In genomic region chr15:83495787-83496367, GRCm38 (mm10) we compare ENCODE assay signal across 16 mouse cellular contexts. TPM values are rescaled to one million over a fixed set of nuclear protein-coding genes. Genes with fewer than 3 reads are reported as not detected.
DNase-seq lines count a peak whose midpoint lies in the region; ATAC-seq lines count a peak whose summit lies in the region.
"Had no signal": no experiment of that assay in that cellular context is flagged by ENCODE, and none has a peak within 500 bp of the region (broad histone marks: within the 10 kb centered on the region; RNA-seq: fewer than 3 reads in every experiment).

No protein-coding gene starts in this region.

- H3K4me3 ChIP-seq in kidney, embryonic 14.5 days (ENCODE audit: low read length), result no peak overlapping the region
- peak overlapping the region; percentile 31 for H3K4me3 ChIP-seq in liver, embryonic 15.5 days (replicated peaks)
- H3K4me3 ChIP-seq: embryonic facial prominence, embryonic 12.5 days; kidney, embryonic 15.5 days had no signal

- no peak overlapping the region for H3K9ac ChIP-seq in kidney, embryonic 14.5 days (ENCODE audit: low read depth, low read length)
- H3K9ac ChIP-seq in liver, embryonic 15.5 days, result no peak overlapping the region
- H3K9ac ChIP-seq: embryonic facial prominence, embryonic 12.5 days; kidney, embryonic 15.5 days had no signal

- WGBS in kidney, embryonic 14.5 days, result 68% methylated on average over 22 of the region's 22 CpGs
- 65% methylated on average over 22 of the region's 22 CpGs for WGBS in liver, embryonic 15.5 days (ENCODE audit: insufficient replicate concordance)

- H3K36me3 ChIP-seq in kidney, embryonic 14.5 days (ENCODE audit: control insufficient read depth, insufficient read depth, low read length), result peaks cover 13% of the 10 kb centered on the region; the same call in 1 of the 2 replicates
- H3K36me3 ChIP-seq in liver, embryonic 15.5 days (replicated peaks), result no peaks in the 10 kb centered on the region

- no peaks in the 10 kb centered on the region for H3K4me1 ChIP-seq in kidney, embryonic 14.5 days (ENCODE audit: control insufficient read depth, insufficient read depth, low read length)
- H3K4me1 ChIP-seq in liver, embryonic 15.5 days (replicated peaks), result peaks cover 17% of the 10 kb centered on the region
- H3K4me1 ChIP-seq: embryonic facial prominence, embryonic 12.5 days; kidney, embryonic 15.5 days had no signal

- DNase-seq in adrenal gland, adult 2 months, result peak; percentile 68
- DNase-seq in adrenal gland, adult 8-10 months, result no peak
- DNase-seq in kidney, adult 18-20 months, result no peak
- peak; percentile 30 to 55 for DNase-seq in adrenal gland, postnatal 36 days
- DNase-seq in spleen, postnatal 14 days (ENCODE audit: low spot score in 2 of 2), result no peak
- no peak for DNase-seq in cerebellum, postnatal 25 days
- DNase-seq: cerebellum, adult 8-10 months; gastrocnemius, postnatal 10 days; lung, postnatal 36 days had no signal

- no peak overlapping the region for H3K27ac ChIP-seq in kidney, embryonic 14.5 days (ENCODE audit: low read depth, low read length)
- no peak overlapping the region for H3K27ac ChIP-seq in liver, embryonic 15.5 days (replicated peaks)
- H3K27ac ChIP-seq: embryonic facial prominence, embryonic 12.5 days; kidney, embryonic 15.5 days had no signal

- H3K27me3 ChIP-seq in kidney, embryonic 14.5 days (ENCODE audit: control insufficient read depth, insufficient read depth, low read length), result no peaks in the 10 kb centered on the region
- no peaks in the 10 kb centered on the region for H3K27me3 ChIP-seq in liver, embryonic 15.5 days
- H3K27me3 ChIP-seq: embryonic facial prominence, embryonic 12.5 days; kidney, embryonic 15.5 days had no signal

- H3K4me2 ChIP-seq in kidney, embryonic 14.5 days (replicated peaks; ENCODE audit: low read depth, low read length), result 0 out of 2 replicates have a peak overlapping the region, but pooled peaks have one; percentile 2
- H3K4me2 ChIP-seq in liver, embryonic 15.5 days, result peak overlapping the region; percentile 55
- H3K4me2 ChIP-seq: embryonic facial prominence, embryonic 12.5 days; kidney, embryonic 15.5 days had no signal

- ATAC-seq in kidney, embryonic 14.5 days (ENCODE audit: low FRiP score, low TSS enrichment), result no peak
- peak; percentile 64 for ATAC-seq in liver, embryonic 15.5 days (ENCODE audit: insufficient read depth)
- ATAC-seq: forebrain, embryonic 16.5 days had no signal

- no peaks in the 10 kb centered on the region for H3K9me3 ChIP-seq in kidney, embryonic 14.5 days (ENCODE audit: control insufficient read depth, low read length)
- H3K9me3 ChIP-seq in liver, embryonic 15.5 days (replicated peaks), result no peaks in the 10 kb centered on the region
- H3K9me3 ChIP-seq: embryonic facial prominence, embryonic 12.5 days; kidney, embryonic 15.5 days had no signal

RNA-seq across cellular contexts. Expression of gene Ttll1, which starts 14.8 kb away (rescaled TPM):
- total RNA-seq in adrenal gland, adult 2 months (2021), result 10 to 100 TPM in 1 of 2 experiments, 1 to 10 TPM in 1; 7.4 to 13.6 TPM
- polyA plus RNA-seq in adrenal gland, adult 2 months (2012; rRNA removed), result 4.5 and 4.7 TPM in 2 replicates
- 10 to 100 TPM in 2 of 4 experiments, 1 to 10 TPM in 2; 9.8 to 16.5 (median 13.1) TPM for total RNA-seq in adrenal gland, adult 8-10 months (2022)
- polyA plus RNA-seq in kidney, embryonic 14.5 days (2014; fragmentation: Nextera tagmentation; extraction: Ambion mirVana), result 14.8 and 19.8 TPM in 2 replicates
- total RNA-seq in adrenal gland, postnatal 36 days (2021), result 1 to 10 TPM; 7.6 to 7.7 TPM
- 4.5 and 4.9 TPM in 2 replicates for polyA plus RNA-seq in liver, embryonic 15.5 days (2015; fragmentation: Nextera tagmentation; extraction: Ambion mirVana)

RNA-seq across cellular contexts. Expression of gene Bik, which starts 30.8 kb away (rescaled TPM):
- total RNA-seq in adrenal gland, adult 2 months (2021), result 1 to 10 TPM; 3.2 to 7.3 TPM
- 9.1 and 11.4 TPM in 2 replicates for polyA plus RNA-seq in adrenal gland, adult 2 months (2012; rRNA removed)
- total RNA-seq in adrenal gland, adult 8-10 months (2022), result 1 to 10 TPM; 3.1 to 8.1 (median 5.4) TPM
- polyA plus RNA-seq in kidney, embryonic 14.5 days (2014; fragmentation: Nextera tagmentation; extraction: Ambion mirVana), result 12.3 and 12.6 TPM in 2 replicates
- total RNA-seq in adrenal gland, postnatal 36 days (2021), result 1 to 10 TPM; 4.1 to 4.8 TPM
- 1.9 and 2.2 TPM in 2 replicates for polyA plus RNA-seq in liver, embryonic 15.5 days (2015; fragmentation: Nextera tagmentation; extraction: Ambion mirVana)
- total RNA-seq: hematopoietic stem cell, adult 5-6 weeks; left cerebral cortex, postnatal 36 days had no signal

RNA-seq across cellular contexts. Expression of gene Pacsin2, which starts 31.5 kb away (rescaled TPM):
- 100 to 1,000 TPM in 1 of 2 experiments, 10 to 100 TPM in 1; 76.7 to 111 TPM for total RNA-seq in adrenal gland, adult 2 months (2021)
- polyA plus RNA-seq in adrenal gland, adult 2 months (2012; rRNA removed), result 25.3 and 28.9 TPM in 2 replicates
- total RNA-seq in adrenal gland, adult 8-10 months (2022), result 100 to 1,000 TPM in 2 of 4 experiments, 10 to 100 TPM in 2; 88.4 to 126 (median 102) TPM
- 37.9 and 64.2 TPM in 2 replicates for polyA plus RNA-seq in kidney, embryonic 14.5 days (2014; fragmentation: Nextera tagmentation; extraction: Ambion mirVana)
- 10 to 100 TPM; 85.6 to 94.3 TPM for total RNA-seq in adrenal gland, postnatal 36 days (2021)
- polyA plus RNA-seq in liver, embryonic 15.5 days (2015; fragmentation: Nextera tagmentation; extraction: Ambion mirVana), result 46.7 and 50.5 TPM in 2 replicates

Comparison
In these comparisons a context has a peak if more than half of its experiments do, and no peak if none do; other contexts are left out.
1. DNase-seq: peak in adrenal gland, adult 2 months (single experiment) and adrenal gland, postnatal 36 days (2 of 2); none in adrenal gland, adult 8-10 months (single experiment), kidney, adult 18-20 months (single experiment), spleen, postnatal 14 days (0 of 2) and cerebellum, postnatal 25 days (0 of 2).